Comparison of ENCODE assay signal across 12 mouse cellular contexts in genomic region chr17:51393771-51394221, GRCm38 (mm10).
DNase-seq lines count a peak whose midpoint lies in the region; ATAC-seq lines count a peak whose summit lies in the region.
"Had no signal": no experiment of that assay in that cellular context is flagged by ENCODE, and none has a peak within 500 bp of the region (broad histone marks: within the 10 kb centered on the region; RNA-seq: fewer than 3 reads in every experiment).

No protein-coding gene starts in this region.

- no peaks in the 10 kb centered on the region for H3K36me3 ChIP-seq in embryonic facial prominence, embryonic 10.5 days (replicated peaks)
- H3K36me3 ChIP-seq: heart, embryonic 13.5 days; kidney, embryonic 15.5 days; lung, embryonic 15.5 days; stomach, embryonic 15.5 days had no signal

- ATAC-seq in megakaryocyte-erythroid progenitor cell, adult 5-6 weeks (replicated peaks; ENCODE audit: low FRiP score, low TSS enrichment, poor library complexity, severe bottlenecking): no peak

- no peak overlapping the region for H3K4me3 ChIP-seq in embryonic facial prominence, embryonic 10.5 days
- H3K4me3 ChIP-seq: heart, embryonic 13.5 days; kidney, embryonic 15.5 days; lung, embryonic 15.5 days; stomach, embryonic 15.5 days had no signal

- no peaks in the 10 kb centered on the region for H3K9me3 ChIP-seq in embryonic facial prominence, embryonic 10.5 days
- H3K9me3 ChIP-seq: heart, embryonic 13.5 days; kidney, embryonic 15.5 days; lung, embryonic 15.5 days; stomach, embryonic 15.5 days had no signal

- peak; percentile 7 for DNase-seq in 3134 (ENCODE audit: extremely low read depth, insufficient read length, low spot score)
- peak; percentile 84 for DNase-seq in Muller cell, postnatal 12 days (ENCODE audit: inconsistent ontology term)
- peak; percentile 48 for DNase-seq in cerebellum, postnatal 36 days
- DNase-seq in layer of hippocampus, adult 9-11 months: peak; percentile 46
- DNase-seq in spleen, postnatal 10 days (ENCODE audit: low spot score in 2 of 2): no peak
- DNase-seq in embryonic facial prominence, embryonic 10.5 days (ENCODE audit: low spot score): no peak
- DNase-seq: adrenal gland, postnatal 36 days had no signal

- no peaks in the 10 kb centered on the region for H3K27me3 ChIP-seq in embryonic facial prominence, embryonic 10.5 days (replicated peaks; ENCODE audit: low read depth, poor library complexity, severe bottlenecking)
- H3K27me3 ChIP-seq: heart, embryonic 13.5 days; kidney, embryonic 15.5 days; lung, embryonic 15.5 days; stomach, embryonic 15.5 days had no signal

- 0 out of 2 replicates have a peak, but pooled peaks cover 5% of the 10 kb centered on the region for H3K4me1 ChIP-seq in embryonic facial prominence, embryonic 10.5 days
- H3K4me1 ChIP-seq: heart, embryonic 13.5 days; kidney, embryonic 15.5 days; lung, embryonic 15.5 days; stomach, embryonic 15.5 days had no signal

- no peak overlapping the region for H3K27ac ChIP-seq in embryonic facial prominence, embryonic 10.5 days (replicated peaks)
- H3K27ac ChIP-seq: heart, embryonic 13.5 days; kidney, embryonic 15.5 days; lung, embryonic 15.5 days; stomach, embryonic 15.5 days had no signal

- 73% methylated on average over 11 of the region's 11 CpGs for WGBS in embryonic facial prominence, embryonic 10.5 days

Comparison
In these comparisons a context has a peak if more than half of its experiments do, and no peak if none do; other contexts are left out.
1. DNase-seq: peak in 3134 (single experiment), Muller cell, postnatal 12 days (single experiment), cerebellum, postnatal 36 days (2 of 2) and layer of hippocampus, adult 9-11 months (single experiment); none in spleen, postnatal 10 days (0 of 2) and embryonic facial prominence, embryonic 10.5 days (single experiment).